Mouse (Mus musculus) bone marrow, adult 2 months (tissue): ENCODE measurements around the gene Slc1a5.

ENCODE experiments used
- CTCF ChIP-seq: fragments of 200-500 bp; IDR thresholded peaks from 2 replicates; pipeline ENCODE4 v1.5.1; 2011; ENCODE audit warnings: low read length, control low read depth; ENCODE audit not compliant: control insufficient read depth, insufficient read depth
- POLR2A ChIP-seq: fragments of 200-500 bp; IDR thresholded peaks from 2 replicates; pipeline ENCODE4 v1.6.1; 2011; ENCODE audit warnings: low read depth, mild to moderate bottlenecking, control low read depth, low read length, borderline replicate concordance; ENCODE audit not compliant: control insufficient read depth

DNA sequence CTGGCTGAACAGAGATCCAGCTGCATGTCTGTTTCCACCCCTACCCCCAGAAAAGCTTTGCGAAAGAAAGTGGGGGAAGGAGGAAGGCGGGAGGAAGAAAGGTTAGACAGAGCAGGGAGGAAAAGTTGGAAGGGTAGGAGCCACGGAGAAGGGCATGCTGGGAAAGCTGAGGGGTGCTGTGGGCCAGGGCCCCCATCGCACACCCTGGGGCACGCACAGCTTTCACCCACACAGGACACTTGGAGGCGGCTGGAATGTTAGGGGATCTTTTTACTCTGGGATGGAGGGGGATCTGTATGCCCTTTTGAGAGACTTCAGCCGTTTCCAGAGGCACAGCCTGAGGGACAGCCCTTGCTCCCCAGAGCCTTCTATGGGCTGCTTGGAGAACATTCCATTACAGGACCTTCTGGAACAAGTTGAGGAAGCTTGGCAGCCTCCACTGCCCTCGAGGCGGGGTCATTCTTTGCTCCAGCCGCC lies 20.1 kb upstream of the Slc1a5 start:
- TF ChIP-seq CTCF, result no peak
- TF ChIP-seq POLR2A, result no peak
